Comparison of ENCODE assay signal across 8 mouse cellular contexts in genomic region chr19:5424782-5425741, GRCm38 (mm10). TPM values are rescaled to one million over a fixed set of nuclear protein-coding genes. Genes with fewer than 3 reads are reported as not detected.
DNase-seq lines count a peak whose midpoint lies in the region; ATAC-seq lines count a peak whose summit lies in the region.

Gene Drap1, minus strand, starts transcription at chr19:5424979.
Gene AI837181, plus strand, starts transcription at chr19:5425144.

- DNase-seq in adipocyte (ENCODE audit: low spot score), result peak; percentile 98
- DNase-seq in embryo, embryonic 10 days (ENCODE audit: low spot score), result peak; percentile 95
- DNase-seq in gastrocnemius, postnatal 14 days, result peak; percentile 97
- DNase-seq in left cerebral cortex, postnatal 10 days (ENCODE audit: extremely low spot score in 1 of 2, low spot score in 2 of 2), result peak; percentile 91 to 97
- DNase-seq in right cerebral cortex, postnatal 25 days, result peak; percentile 91
- DNase-seq in urinary bladder, postnatal 4 days (ENCODE audit: low spot score in 2 of 2), result peak; percentile 94 to 97

- ATAC-seq in inflammation-experienced regulatory T-cells, adult 6 months, result peak; percentile 72
- ATAC-seq in megakaryocyte-erythroid progenitor cell, adult 5-6 weeks (replicated peaks; ENCODE audit: low FRiP score, low TSS enrichment, poor library complexity, severe bottlenecking), result peak; percentile 57

- intact Hi-C loops in gastrocnemius, postnatal 14 days (cut with DNase I; ENCODE audit: low total_unique reads), result no loop called here
- intact Hi-C loops in left cerebral cortex, postnatal 10 days (cut with DNase I), result no loop called here

RNA-seq across cellular contexts. Expression of gene Drap1, which starts in this region (rescaled TPM):
- 100 to 1,000 TPM; 550 to 558 TPM for total RNA-seq in gastrocnemius, postnatal 14 days (2021)
- polyA plus RNA-seq in inflammation-experienced regulatory T-cells, adult 6 months (2017; shearing (Covaris generic)), result 10 to 100 TPM; 43.1 to 54.2 (median 47.1) TPM
- total RNA-seq in left cerebral cortex, postnatal 10 days (2021), result 100 to 1,000 TPM; 188 to 190 TPM
- 167 and 178 TPM in 2 replicates for total RNA-seq in megakaryocyte-erythroid progenitor cell, adult 5-6 weeks (2014; fragmentation: Nextera tagmentation)
- total RNA-seq in megakaryocyte-erythroid progenitor cell, adult 5-6 weeks (2017), result 102 and 143 TPM in 2 replicates

RNA-seq across cellular contexts. Expression of gene AI837181, which starts in this region (rescaled TPM):
- total RNA-seq in gastrocnemius, postnatal 14 days (2021), result 10 to 100 TPM; 45.1 to 48.4 TPM
- polyA plus RNA-seq in inflammation-experienced regulatory T-cells, adult 6 months (2017; shearing (Covaris generic)), result 10 to 100 TPM; 14.5 to 28.0 (median 21.2) TPM
- 10 to 100 TPM; 60.0 to 65.6 TPM for total RNA-seq in left cerebral cortex, postnatal 10 days (2021)
- 33.1 and 34.7 TPM in 2 replicates for total RNA-seq in megakaryocyte-erythroid progenitor cell, adult 5-6 weeks (2014; fragmentation: Nextera tagmentation)
- 5.7 and 11.1 TPM in 2 replicates for total RNA-seq in megakaryocyte-erythroid progenitor cell, adult 5-6 weeks (2017)

Comparison
In these comparisons a context has a peak if more than half of its experiments do, and no peak if none do; other contexts are left out.
1. Peak in every context shown above with its lines: DNase-seq and ATAC-seq.